Mouse (Mus musculus): ENCODE data around the gene Sgk1. TPM values are rescaled to one million over a fixed set of nuclear protein-coding genes. Genes with fewer than 3 reads are reported as not detected.
A peak's percentile ranks its signal among the peaks of the same experiment; 100 is the strongest.
"Not testable (repeated sequence)": the region's sequence is repeated elsewhere in the genome, so short reads cannot be mapped to it uniquely, and the experiment has no call there.

Gene Sgk1
- polyA plus RNA-seq, 1 experiment, result 64.1 TPM

GRCm38 (mm10) chr10:22036256-22036655, 154.3 kb downstream of the Sgk1 start:
- TF ChIP-seq CTCF (IDR thresholded peaks at IDR 0.05; ENCODE audit: extremely low read depth, insufficient read depth, low read length), result peak; percentile 56
- not testable (repeated sequence) for H3K27ac ChIP-seq (ENCODE audit: insufficient read depth, low read length); H3K4me1 ChIP-seq (ENCODE audit: control insufficient read depth, insufficient read depth, low read length); H3K4me3 ChIP-seq (ENCODE audit: insufficient read depth, low read length)

Other genes starting within 250 kb of the Sgk1 start
- not detected in 2 replicates for gene 4930444G20Rik, start 185.9 kb downstream of the Sgk1 start, polyA plus RNA-seq (2012; rRNA removed)

All from cortical plate, adult 2 months (tissue).